Mouse (Mus musculus): ENCODE results near the gene Tenm4. TPM values are rescaled to one million over a fixed set of nuclear protein-coding genes. Genes with fewer than 3 reads are reported as not detected.

Gene Tenm4
- polyA plus RNA-seq, 1 experiment from 2014 or later = 9.1 TPM

DNA sequence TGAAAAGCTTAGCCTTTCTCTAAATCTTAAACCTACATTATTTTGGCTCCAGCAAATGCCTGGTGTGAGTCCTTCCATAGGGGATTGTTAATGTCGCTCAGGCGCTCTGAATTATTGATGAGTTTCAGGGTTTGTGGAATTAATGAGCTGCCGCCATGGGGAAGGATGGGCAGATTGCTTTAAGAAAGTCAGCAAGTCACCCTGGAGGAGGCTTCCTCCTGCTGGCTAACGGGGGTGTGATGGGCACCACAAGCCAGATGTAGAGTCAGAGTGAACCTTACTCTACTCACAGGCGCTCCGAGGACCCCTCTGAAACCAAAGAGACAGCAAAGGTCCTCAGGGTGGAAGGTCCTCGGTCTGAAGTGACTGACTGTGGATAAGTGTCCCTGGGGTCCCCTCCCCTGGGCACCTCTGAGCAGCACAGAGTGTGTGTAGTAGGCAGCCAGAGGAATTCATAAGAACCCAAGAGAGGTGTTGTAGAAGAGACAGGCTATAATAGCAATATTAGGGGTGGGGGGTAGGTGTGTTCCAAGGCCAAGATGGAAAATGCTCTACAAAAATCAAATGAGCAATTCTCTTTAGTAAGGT, 637.1 kb downstream of the Tenm4 start:
- H3K36me3 ChIP-seq (ENCODE audit: control insufficient read depth, insufficient read depth) = no peaks in the 10 kb centered on the region
- ATAC-seq (replicated peaks; ENCODE audit: extremely low read depth, insufficient read depth, low FRiP score) = no peak
- H3K9me3 ChIP-seq (replicated peaks; ENCODE audit: control insufficient read depth, low read length) = no peaks in the 10 kb centered on the region
- H3K4me2 ChIP-seq (ENCODE audit: low read depth, low read length) = no peak overlapping the region
- no peaks in the 10 kb centered on the region; the same call in 1 of the 2 replicates for H3K4me1 ChIP-seq (ENCODE audit: control insufficient read depth, insufficient read depth, low read length)
- 86% methylated on average over 7 of the region's 7 CpGs for WGBS
- H3K27ac ChIP-seq (ENCODE audit: low read length) = no peak overlapping the region
- H3K4me3 ChIP-seq (ENCODE audit: low read length) = no peak overlapping the region
- no peak overlapping the region for H3K9ac ChIP-seq (ENCODE audit: low read length)
- no peaks in the 10 kb centered on the region for H3K27me3 ChIP-seq (ENCODE audit: control insufficient read depth, insufficient read depth, low read length)

DNA sequence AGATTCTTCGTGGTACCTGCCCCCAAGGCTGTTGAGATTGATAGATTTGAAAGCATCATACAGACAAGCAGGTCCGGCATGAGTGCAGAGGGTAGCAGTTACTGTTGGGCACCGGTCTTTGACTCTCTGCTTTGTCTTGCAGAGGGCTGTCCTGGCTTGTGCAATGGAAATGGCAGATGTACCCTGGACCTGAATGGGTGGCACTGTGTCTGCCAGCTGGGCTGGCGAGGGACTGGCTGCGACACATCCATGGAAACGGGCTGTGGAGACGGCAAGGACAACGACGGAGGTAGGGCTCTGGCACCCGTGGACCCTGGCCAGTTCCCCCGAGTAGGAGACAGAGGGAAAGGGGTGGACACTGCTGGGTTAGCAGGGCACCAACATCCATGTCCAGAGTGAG, 640.6 kb downstream of the Tenm4 start:
- H3K4me1 ChIP-seq (ENCODE audit: control insufficient read depth, insufficient read depth, low read length) = no peaks in the 10 kb centered on the region; the same call in 1 of the 2 replicates
- no peak overlapping the region for H3K4me3 ChIP-seq (ENCODE audit: low read length)
- no peak overlapping the region for H3K9ac ChIP-seq (ENCODE audit: low read length)
- no peak overlapping the region for H3K27ac ChIP-seq (ENCODE audit: low read length)
- H3K36me3 ChIP-seq (ENCODE audit: control insufficient read depth, insufficient read depth) = no peaks in the 10 kb centered on the region
- 91% methylated on average over 11 of the region's 11 CpGs for WGBS
- H3K27me3 ChIP-seq (ENCODE audit: control insufficient read depth, insufficient read depth, low read length) = no peaks in the 10 kb centered on the region
- ATAC-seq (replicated peaks; ENCODE audit: extremely low read depth, insufficient read depth, low FRiP score) = no peak
- H3K9me3 ChIP-seq (replicated peaks; ENCODE audit: control insufficient read depth, low read length) = no peaks in the 10 kb centered on the region
- H3K4me2 ChIP-seq (ENCODE audit: low read depth, low read length) = no peak overlapping the region

DNA sequence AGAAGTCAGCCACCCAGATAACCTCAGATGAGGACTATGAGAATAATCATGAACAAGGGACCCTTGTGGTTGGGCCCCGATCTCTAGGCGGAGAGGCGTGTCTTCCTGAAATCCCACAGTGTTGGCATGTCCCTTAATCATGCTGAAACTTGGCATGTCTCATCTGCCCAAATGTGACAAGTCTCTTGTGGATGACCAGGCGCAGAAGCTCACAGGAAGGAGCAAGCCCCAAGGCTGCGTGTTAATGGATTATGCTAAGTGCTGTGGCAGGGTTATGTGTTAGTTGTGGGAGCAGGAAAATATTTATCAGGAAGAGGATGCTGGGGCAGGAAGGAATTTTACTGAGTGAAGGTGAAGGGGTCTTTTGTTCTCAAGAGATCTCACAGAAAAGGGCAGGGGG, 642.0 kb downstream of the Tenm4 start:
- WGBS = 64% methylated on average over 5 of the region's 5 CpGs
- Histone ChIP-seq H3K9ac (ENCODE audit: low read length) (no peak overlapping the region), H3K4me1 (ENCODE audit: control insufficient read depth, insufficient read depth, low read length) (peaks cover 3% of the 10 kb centered on the region; the same call in 1 of the 2 replicates), H3K27ac (ENCODE audit: low read length) (peak overlapping the region; percentile 68), H3K4me2 (ENCODE audit: low read depth, low read length) (no peak overlapping the region), H3K27me3 (ENCODE audit: control insufficient read depth, insufficient read depth, low read length) (no peaks in the 10 kb centered on the region), H3K9me3 (replicated peaks; ENCODE audit: control insufficient read depth, low read length) (no peaks in the 10 kb centered on the region), H3K4me3 (ENCODE audit: low read length) (no peak overlapping the region), H3K36me3 (ENCODE audit: control insufficient read depth, insufficient read depth) (no peaks in the 10 kb centered on the region)
- 0 out of 2 replicates have a peak, but pooled peaks have one; percentile 9 for ATAC-seq (replicated peaks; ENCODE audit: extremely low read depth, insufficient read depth, low FRiP score)

DNA sequence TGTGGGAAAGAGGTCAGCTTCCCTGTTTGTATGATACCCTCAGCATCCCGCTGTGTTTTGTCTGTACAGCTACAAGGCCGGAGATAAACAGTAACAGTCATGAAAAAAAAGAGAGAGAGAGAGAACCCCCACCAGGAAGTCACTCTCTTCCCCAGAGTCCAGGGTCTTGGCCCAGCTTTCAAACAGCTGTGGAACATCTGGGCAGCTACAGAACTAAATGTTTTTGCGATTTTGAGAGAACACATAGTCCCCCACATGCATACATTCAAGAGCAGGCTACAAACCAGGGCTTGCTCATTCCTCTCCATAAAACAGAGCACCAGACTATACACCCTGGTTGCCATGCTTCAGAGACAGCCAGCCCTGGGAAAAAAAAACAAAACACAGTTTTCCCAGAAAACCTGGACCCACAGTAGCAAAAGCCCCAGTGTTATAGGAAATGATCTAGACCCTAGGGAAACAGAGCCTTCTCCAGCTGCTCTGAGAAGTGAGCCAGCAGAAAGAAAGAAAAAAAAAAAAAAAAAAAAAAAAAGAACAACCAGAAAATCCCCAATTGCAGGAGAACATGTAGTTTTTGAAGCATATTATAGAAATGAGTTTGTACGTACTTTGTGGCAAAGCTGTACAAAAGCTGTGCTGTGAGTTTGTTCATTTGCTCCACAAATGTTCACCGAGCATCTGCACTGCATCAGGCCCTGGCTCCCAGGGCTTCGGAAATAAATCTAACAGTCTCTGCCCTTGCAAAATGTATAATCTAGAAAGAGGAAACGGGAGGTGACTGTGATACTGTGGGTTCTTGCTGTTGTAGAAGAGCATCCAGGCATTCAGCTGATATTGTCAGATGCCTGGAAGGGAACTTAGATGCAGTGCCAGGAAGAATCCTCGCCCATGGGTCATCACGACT, 642.7 kb downstream of the Tenm4 start:
- H3K4me3 ChIP-seq (ENCODE audit: low read length) = no peak overlapping the region
- H3K27me3 ChIP-seq (ENCODE audit: control insufficient read depth, insufficient read depth, low read length) = no peaks in the 10 kb centered on the region
- no peaks in the 10 kb centered on the region for H3K9me3 ChIP-seq (replicated peaks; ENCODE audit: control insufficient read depth, low read length)
- peak overlapping the region; percentile 68 for H3K27ac ChIP-seq (ENCODE audit: low read length)
- no peak overlapping the region for H3K9ac ChIP-seq (ENCODE audit: low read length)
- H3K36me3 ChIP-seq (ENCODE audit: control insufficient read depth, insufficient read depth) = no peaks in the 10 kb centered on the region
- WGBS = 51% methylated on average over 9 of the region's 9 CpGs
- H3K4me1 ChIP-seq (ENCODE audit: control insufficient read depth, insufficient read depth, low read length) = peaks cover 3% of the 10 kb centered on the region; the same call in 1 of the 2 replicates
- H3K4me2 ChIP-seq (ENCODE audit: low read depth, low read length) = no peak overlapping the region
- ATAC-seq (replicated peaks; ENCODE audit: extremely low read depth, insufficient read depth, low FRiP score) = peak; percentile 73; the same call in 1 of the 2 replicates

DNA sequence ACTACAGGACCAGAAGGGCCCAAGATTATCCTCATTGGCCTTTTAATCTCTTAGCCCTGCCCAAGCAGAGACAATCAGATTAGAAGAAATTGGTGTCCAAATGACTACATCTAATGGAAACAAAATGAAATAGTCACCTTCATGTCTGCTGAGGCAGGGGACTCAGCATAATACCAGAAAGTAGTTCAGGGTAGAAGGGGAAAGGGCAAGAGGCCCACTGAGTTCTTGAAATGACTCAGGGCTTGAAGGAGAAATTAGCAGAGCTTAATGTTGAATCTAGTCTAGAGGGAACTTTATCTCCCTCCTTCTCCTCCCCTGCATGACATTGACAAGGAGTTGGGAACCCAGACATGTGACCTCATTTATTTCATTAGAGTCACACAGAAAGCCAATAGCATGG, 643.5 kb downstream of the Tenm4 start:
- Histone ChIP-seq H3K4me2 (ENCODE audit: low read depth, low read length) (no peak overlapping the region), H3K9me3 (replicated peaks; ENCODE audit: control insufficient read depth, low read length) (no peaks in the 10 kb centered on the region), H3K4me1 (ENCODE audit: control insufficient read depth, insufficient read depth, low read length) (peaks cover 3% of the 10 kb centered on the region; the same call in 1 of the 2 replicates), H3K36me3 (ENCODE audit: control insufficient read depth, insufficient read depth) (no peaks in the 10 kb centered on the region), H3K4me3 (ENCODE audit: low read length) (no peak overlapping the region), H3K9ac (ENCODE audit: low read length) (no peak overlapping the region), H3K27me3 (ENCODE audit: control insufficient read depth, insufficient read depth, low read length) (no peaks in the 10 kb centered on the region), H3K27ac (ENCODE audit: low read length) (peak overlapping the region; percentile 60)
- no peak for ATAC-seq (replicated peaks; ENCODE audit: extremely low read depth, insufficient read depth, low FRiP score)

DNA sequence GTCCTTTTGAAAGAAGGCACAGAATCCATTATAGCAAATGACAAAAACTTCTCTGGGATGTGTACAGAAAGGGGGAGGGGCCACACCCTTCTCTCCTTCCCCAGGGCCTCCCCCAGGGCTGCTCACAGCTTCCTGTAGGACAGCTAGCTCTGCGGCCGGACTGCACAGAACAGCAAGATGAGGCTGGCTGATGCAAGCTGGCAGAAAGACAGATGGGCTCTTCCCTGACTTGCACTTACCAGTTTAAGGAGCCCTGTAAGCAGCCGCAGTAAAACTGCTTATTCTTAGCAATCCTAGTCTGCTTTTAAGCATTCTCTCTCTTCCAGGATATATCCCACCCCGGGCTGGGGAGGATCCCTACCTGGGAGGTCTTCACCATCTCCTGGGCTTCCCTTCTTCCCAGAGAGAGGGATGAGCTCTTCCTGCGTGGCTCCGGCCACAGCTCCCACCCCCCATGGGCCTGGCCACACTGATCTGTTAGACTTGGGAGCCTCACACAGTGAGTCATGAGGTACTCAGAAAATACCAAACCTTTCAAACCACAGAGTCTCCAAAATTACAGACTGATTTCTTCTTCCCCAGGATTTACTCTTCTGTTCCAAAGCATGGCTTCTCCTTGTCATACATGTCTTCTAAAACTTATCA, 646.1 kb downstream of the Tenm4 start:
- no peaks in the 10 kb centered on the region for H3K27me3 ChIP-seq (ENCODE audit: control insufficient read depth, insufficient read depth, low read length)
- no peak overlapping the region for H3K4me2 ChIP-seq (ENCODE audit: low read depth, low read length)
- 30% methylated on average over 6 of the region's 6 CpGs for WGBS
- no peak for ATAC-seq (replicated peaks; ENCODE audit: extremely low read depth, insufficient read depth, low FRiP score)
- no peaks in the 10 kb centered on the region for H3K9me3 ChIP-seq (replicated peaks; ENCODE audit: control insufficient read depth, low read length)
- no peaks in the 10 kb centered on the region for H3K36me3 ChIP-seq (ENCODE audit: control insufficient read depth, insufficient read depth)
- H3K4me1 ChIP-seq (ENCODE audit: control insufficient read depth, insufficient read depth, low read length) = peaks cover 3% of the 10 kb centered on the region; the same call in 1 of the 2 replicates
- H3K9ac ChIP-seq (ENCODE audit: low read length) = 0 out of 2 replicates have a peak overlapping the region, but pooled peaks have one; percentile 1
- H3K4me3 ChIP-seq (ENCODE audit: low read length) = no peak overlapping the region
- peak overlapping the region; percentile 14; the same call in 1 of the 2 replicates for H3K27ac ChIP-seq (ENCODE audit: low read length)

DNA sequence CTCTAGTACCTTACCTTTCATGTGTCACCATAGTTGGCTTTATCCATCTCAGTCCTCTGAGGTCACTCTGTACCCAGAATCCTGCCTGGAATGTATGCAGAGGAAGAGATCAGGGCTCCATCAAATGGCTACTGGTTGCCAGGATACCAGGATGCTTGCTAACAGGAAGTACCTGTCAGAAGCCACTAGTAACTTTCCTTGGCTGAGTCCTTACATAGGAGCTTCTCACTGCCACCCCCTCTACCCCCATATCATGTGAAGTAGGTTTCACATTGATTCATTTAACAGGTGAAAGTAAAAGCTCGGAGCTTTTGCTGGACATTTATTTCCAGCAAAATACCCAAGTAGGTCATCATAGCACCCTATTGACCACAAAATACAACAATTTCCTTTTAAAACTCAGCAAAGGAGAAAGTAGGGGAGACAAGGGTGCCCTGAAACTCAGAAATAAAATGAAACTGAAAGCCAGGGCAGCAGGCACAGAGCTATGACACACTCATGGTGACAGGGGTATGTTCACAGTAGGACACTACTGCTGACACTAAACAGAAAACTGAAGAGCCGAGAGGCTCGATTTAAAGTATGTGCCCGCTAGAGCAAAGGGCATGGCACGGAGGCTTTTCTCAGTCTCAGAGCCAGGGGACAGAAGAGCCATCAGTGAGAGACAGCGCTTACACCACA, 647.3 kb downstream of the Tenm4 start:
- no peak overlapping the region for H3K9ac ChIP-seq (ENCODE audit: low read length)
- H3K36me3 ChIP-seq (ENCODE audit: control insufficient read depth, insufficient read depth) = no peaks in the 10 kb centered on the region
- WGBS = 78% methylated on average over 6 of the region's 6 CpGs
- H3K4me2 ChIP-seq (ENCODE audit: low read depth, low read length) = no peak overlapping the region
- no peak for ATAC-seq (replicated peaks; ENCODE audit: extremely low read depth, insufficient read depth, low FRiP score)
- H3K27me3 ChIP-seq (ENCODE audit: control insufficient read depth, insufficient read depth, low read length) = no peaks in the 10 kb centered on the region
- no peak overlapping the region for H3K27ac ChIP-seq (ENCODE audit: low read length)
- peaks cover 3% of the 10 kb centered on the region; the same call in 1 of the 2 replicates for H3K4me1 ChIP-seq (ENCODE audit: control insufficient read depth, insufficient read depth, low read length)
- H3K4me3 ChIP-seq (ENCODE audit: low read length) = no peak overlapping the region
- H3K9me3 ChIP-seq (replicated peaks; ENCODE audit: control insufficient read depth, low read length) = no peaks in the 10 kb centered on the region

DNA sequence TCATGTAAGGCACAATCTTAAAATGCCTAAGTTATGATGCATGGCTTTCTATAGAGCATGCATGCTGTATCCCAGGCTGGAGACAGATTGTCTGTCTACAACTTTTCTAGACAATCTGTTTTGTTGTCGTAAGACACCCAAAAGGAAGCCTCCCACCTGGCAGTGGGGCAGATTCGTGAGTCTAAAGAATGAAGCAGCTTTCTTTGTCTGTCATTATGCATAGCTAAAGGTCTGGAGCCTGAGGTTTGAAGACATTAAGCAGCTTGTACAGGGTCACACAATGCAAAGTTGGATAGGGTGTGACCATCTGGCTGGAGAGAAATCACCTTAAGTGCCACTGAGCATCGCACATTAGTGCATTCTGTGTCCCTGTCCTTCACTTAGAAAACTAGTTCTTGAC, 648.5 kb downstream of the Tenm4 start:
- H3K27ac ChIP-seq (ENCODE audit: low read length) = no peak overlapping the region
- peaks cover 3% of the 10 kb centered on the region; the same call in 1 of the 2 replicates for H3K4me1 ChIP-seq (ENCODE audit: control insufficient read depth, insufficient read depth, low read length)
- 77% methylated on average over 3 of the region's 3 CpGs for WGBS
- ATAC-seq (replicated peaks; ENCODE audit: extremely low read depth, insufficient read depth, low FRiP score) = no peak
- H3K27me3 ChIP-seq (ENCODE audit: control insufficient read depth, insufficient read depth, low read length) = no peaks in the 10 kb centered on the region
- no peak overlapping the region for H3K4me3 ChIP-seq (ENCODE audit: low read length)
- no peaks in the 10 kb centered on the region for H3K36me3 ChIP-seq (ENCODE audit: control insufficient read depth, insufficient read depth)
- no peak overlapping the region for H3K4me2 ChIP-seq (ENCODE audit: low read depth, low read length)
- H3K9ac ChIP-seq (ENCODE audit: low read length) = no peak overlapping the region
- no peaks in the 10 kb centered on the region for H3K9me3 ChIP-seq (replicated peaks; ENCODE audit: control insufficient read depth, low read length)
